Mouse (Mus musculus) thymus, postnatal 14 days (tissue): ENCODE data around the gene Osgep.
"Not testable (repeated sequence)": the region's sequence is repeated elsewhere in the genome, so short reads cannot be mapped to it uniquely, and the experiment has no call there.

Experiments used
- DNase-seq: peaks from one replicate; pipeline ENCODE4 v3.0.0; 2021

The Osgep gene

GRCm38 (mm10) chr14:50924281-50925064 is at the start of gene Osgep, which contains the start of gene Apex1:
Gene Osgep (minus strand): TSS chr14:50924893.
Gene Apex1 (plus strand): TSS chr14:50924968.
- DNase-seq: peak; percentile 97

GRCm38 (mm10) chr14:50973700-50974099 is 49.0 kb upstream of the Osgep start:
- DNase-seq: no peak

GRCm38 (mm10) chr14:50973054-50973453 is 48.4 kb upstream of the Osgep start:
- DNase-seq: not testable (repeated sequence)

GRCm38 (mm10) chr14:50970822-50971221 is 46.1 kb upstream of the Osgep start:
- DNase-seq: no peak

GRCm38 (mm10) chr14:50969558-50970544 is 45.2 kb upstream of the Osgep start:
- DNase-seq: peak; percentile 27

GRCm38 (mm10) chr14:50969041-50969440 is 44.3 kb upstream of the Osgep start:
- no peak for DNase-seq

- DNase-seq: no peak
These were observed 43.7 kb upstream of the Osgep start for GRCm38 (mm10) chr14:50968216-50968980.

- not testable (repeated sequence) for DNase-seq
These were observed 33.7 kb upstream of the Osgep start for GRCm38 (mm10) chr14:50958289-50958995.

- not testable (repeated sequence) for DNase-seq
These were observed 32.5 kb upstream of the Osgep start for GRCm38 (mm10) chr14:50957146-50957545.

- DNase-seq: not testable (repeated sequence)
These were observed 32.0 kb upstream of the Osgep start for GRCm38 (mm10) chr14:50956724-50957123.

- DNase-seq: peak; percentile 77
These were observed 31.3 kb upstream of the Osgep start, which contains the start of gene Pnp2 for GRCm38 (mm10) chr14:50955942-50956508. Gene Pnp2 (plus strand): TSS chr14:50955992.

- DNase-seq: no peak
These were observed 30.8 kb upstream of the Osgep start for GRCm38 (mm10) chr14:50955487-50955886.

- not testable (repeated sequence) for DNase-seq
These were observed 20.8 kb upstream of the Osgep start for GRCm38 (mm10) chr14:50945526-50945925.

GRCm38 (mm10) chr14:50945081-50945480 is 20.4 kb upstream of the Osgep start:
- not testable (repeated sequence) for DNase-seq

- DNase-seq: peak; percentile 81
These were observed 20.0 kb upstream of the Osgep start for GRCm38 (mm10) chr14:50944668-50945033.

GRCm38 (mm10) chr14:50943932-50944667 is 19.4 kb upstream of the Osgep start, which contains the start of gene Gm49342:
Gene Gm49342 (plus strand): TSS chr14:50944517.
- DNase-seq: peak; percentile 81

- no peak for DNase-seq
These were observed 14.2 kb upstream of the Osgep start for GRCm38 (mm10) chr14:50938940-50939339.

- no peak for DNase-seq
These were observed 13.6 kb upstream of the Osgep start for GRCm38 (mm10) chr14:50938119-50938908.

- DNase-seq: no peak
These were observed 12.0 kb upstream of the Osgep start for GRCm38 (mm10) chr14:50936649-50937048.

GRCm38 (mm10) chr14:50931493-50932020 is 6.9 kb upstream of the Osgep start:
- DNase-seq: no peak
